Mouse (Mus musculus): Measurements from ENCODE around the gene A030005K14Rik.

DNA sequence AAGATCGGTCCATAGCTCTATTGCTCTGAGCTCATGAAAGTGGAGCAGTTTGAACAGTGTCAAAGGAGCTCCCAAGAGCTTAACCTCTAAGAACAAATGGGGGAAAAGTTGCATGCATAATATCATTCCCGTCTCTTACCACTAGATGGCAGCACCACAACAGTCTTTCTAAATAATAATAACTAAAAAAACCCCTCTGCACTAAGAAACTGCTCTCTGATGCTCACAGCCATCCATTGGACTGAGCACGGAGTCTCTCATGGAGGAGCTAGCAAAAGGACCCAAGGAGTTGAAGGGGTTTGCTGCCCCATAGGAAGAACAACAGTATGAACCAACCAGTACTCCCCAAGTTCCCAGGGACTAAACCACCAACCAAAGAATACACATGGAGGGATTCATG lies 5.7 kb upstream of the A030005K14Rik start:
- TF ChIP-seq FLI1 (IDR thresholded peaks at IDR 0.05; ENCODE audit: low read length) (no peak), GATA1 (IDR thresholded peaks at IDR 0.05; ENCODE audit: borderline replicate concordance, low read length) (no peak)
